Mouse (Mus musculus) adrenal gland, postnatal 36 days (tissue): ENCODE measurements around the gene Alyref2. TPM values are rescaled to one million over a fixed set of nuclear protein-coding genes. Genes with fewer than 3 reads are reported as not detected.

Experiments
- total RNA-seq, 2 experiments: library from RNA; stranded (reverse); gene quantifications; 2 replicates each; pipeline ENCODE4 v1.2.3; 2021

Gene Alyref2
- total RNA-seq, 2 experiments from 2014 or later: 6.1 to 7.2 TPM

Other genes with a start within 250 kb of the Alyref2 start
- 10 to 100 TPM; 27.1 to 36.6 TPM for gene B4galt3, start 233.2 kb upstream of the Alyref2 start, total RNA-seq
- 10 to 100 TPM; 31.1 to 40.8 TPM for gene Ppox, start 222.3 kb upstream of the Alyref2 start, total RNA-seq
- gene Usp21, start 215.5 kb upstream of the Alyref2 start, total RNA-seq: 10 to 100 TPM; 37.1 to 44.3 TPM
- gene Ufc1, start 208.5 kb upstream of the Alyref2 start, total RNA-seq: 100 to 1,000 TPM; 162 to 182 TPM
- 10 to 100 TPM; 29.1 to 36.9 TPM for gene Dedd, start 174.3 kb upstream of the Alyref2 start, total RNA-seq
- 10 to 100 TPM; 79.5 to 79.9 TPM for gene Nit1, start 157.8 kb upstream of the Alyref2 start, total RNA-seq
- gene Pfdn2, start 157.8 kb upstream of the Alyref2 start, total RNA-seq: 100 to 1,000 TPM; 133 to 155 TPM
- gene Klhdc9, start 142.7 kb upstream of the Alyref2 start, total RNA-seq: 1 to 10 TPM in 1 of 2 experiments, under 1 TPM in 1; 0.96 to 4.4 TPM
- gene Nectin4, start 133.4 kb upstream of the Alyref2 start, total RNA-seq: under 1 TPM; 0.23 TPM
- 1 to 10 TPM; 2.6 to 3.6 TPM for gene Arhgap30, start 114.5 kb upstream of the Alyref2 start, total RNA-seq
- gene Usf1, start 92.2 kb upstream of the Alyref2 start, total RNA-seq: 10 to 100 TPM; 54.1 to 72.9 TPM
- 1 to 10 TPM; 1.3 to 3.6 TPM for gene Tstd1, start 84.6 kb upstream of the Alyref2 start, total RNA-seq
- gene F11r, start 65.9 kb upstream of the Alyref2 start, total RNA-seq: 10 to 100 TPM; 39.7 to 51.0 TPM
- gene Itln1, start 31.8 kb downstream of the Alyref2 start, total RNA-seq: not detected
- under 1 TPM; 0.40 to 0.63 TPM for gene Cd244a, start 55.7 kb downstream of the Alyref2 start, total RNA-seq
- 1 to 10 TPM in 1 of 2 experiments, under 1 TPM in 1; 0.49 to 1.4 TPM for gene Ly9, start 103.9 kb downstream of the Alyref2 start, total RNA-seq
- gene Slamf7, start 149.6 kb downstream of the Alyref2 start, total RNA-seq: 1 to 10 TPM in 1 of 2 experiments, under 1 TPM in 1; 0.43 to 1.1 TPM
- gene Cd48, start 178.5 kb downstream of the Alyref2 start, total RNA-seq: 1 to 10 TPM; 1.8 to 3.5 TPM